Comparison of ENCODE assay signal across 9 mouse cellular contexts in the genomic region with DNA sequence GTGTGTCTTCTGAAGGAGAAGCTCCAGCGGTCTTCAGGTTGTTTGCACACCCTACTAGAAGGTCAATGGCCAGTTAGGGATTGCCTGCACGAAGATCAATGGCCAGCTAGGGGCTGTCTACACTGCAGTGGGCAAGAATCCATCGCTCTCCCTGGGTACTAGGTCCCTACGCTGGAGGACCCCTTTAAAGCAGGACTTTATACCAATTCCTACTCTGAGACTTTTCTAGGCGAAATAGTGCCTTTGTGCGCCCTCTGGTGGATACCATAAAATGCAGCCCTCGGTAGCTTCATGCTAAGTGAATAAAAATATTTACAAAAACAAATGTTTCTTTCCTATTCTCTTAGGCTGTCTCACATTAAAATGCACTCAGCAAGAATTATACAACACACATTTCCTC. TPM values are rescaled to one million over a fixed set of nuclear protein-coding genes. Genes with fewer than 3 reads are reported as not detected.
DNase-seq lines count a peak whose midpoint lies in the region; ATAC-seq and TF ChIP-seq lines count a peak whose summit lies in the region.
"Had no signal": no experiment of that assay in that cellular context is flagged by ENCODE, and none has a peak within 500 bp of the region (broad histone marks: within the 10 kb centered on the region; RNA-seq: fewer than 3 reads in every experiment).

No protein-coding gene starts in this region.

- no peak overlapping the region for H3K4me2 ChIP-seq in hindbrain, embryonic 13.5 days
- no peak overlapping the region for H3K4me2 ChIP-seq in midbrain, postnatal 0 days (ENCODE audit: low read depth, low read length, poor library complexity, severe bottlenecking)

- H3K27me3 ChIP-seq in hindbrain, embryonic 10.5 days (ENCODE audit: insufficient read depth, poor library complexity, severe bottlenecking), result peaks cover 1% of the 10 kb centered on the region; the same call in 1 of the 2 replicates
- 0 out of 2 replicates have a peak, but pooled peaks cover 3% of the 10 kb centered on the region for H3K27me3 ChIP-seq in hindbrain, embryonic 13.5 days
- peaks cover 33% of the 10 kb centered on the region for H3K27me3 ChIP-seq in E14TG2a.4 (ENCODE audit: insufficient read depth, low read length)
- no peaks in the 10 kb centered on the region for H3K27me3 ChIP-seq in midbrain, postnatal 0 days (ENCODE audit: insufficient read depth, low read length)

- intact Hi-C loops in left cerebral cortex, postnatal 25 days (cut with DNase I), result loop anchor here (2.0 kb wide), 1 partner anchor 242 kb away; no protein-coding TSS in a partner anchor

- peak; percentile 87 for TF ChIP-seq CTCF in E14TG2a.4 (conservative IDR thresholded peaks at IDR 0.05; ENCODE audit: low read length)
- peak; percentile 87 for TF ChIP-seq CTCF in midbrain, postnatal 0 days (IDR thresholded peaks at IDR 0.05)

- no peak overlapping the region for H3K27ac ChIP-seq in hindbrain, embryonic 10.5 days
- no peak overlapping the region for H3K27ac ChIP-seq in hindbrain, embryonic 13.5 days
- H3K27ac ChIP-seq in midbrain, postnatal 0 days (ENCODE audit: low read depth, low read length), result no peak overlapping the region

- WGBS in hindbrain, embryonic 10.5 days, result 28% methylated on average over 7 of the region's 7 CpGs
- WGBS in hindbrain, embryonic 13.5 days, result 30% methylated on average over 7 of the region's 7 CpGs
- 22% methylated on average over 7 of the region's 7 CpGs for WGBS in midbrain, postnatal 0 days

- no peak overlapping the region for H3K4me3 ChIP-seq in hindbrain, embryonic 10.5 days
- H3K4me3 ChIP-seq in hindbrain, embryonic 13.5 days, result no peak overlapping the region
- no peak overlapping the region for H3K4me3 ChIP-seq in E14TG2a.4 (replicated peaks; ENCODE audit: low read length)
- H3K4me3 ChIP-seq in midbrain, postnatal 0 days (ENCODE audit: low read depth, low read length), result no peak overlapping the region

- H3K9me3 ChIP-seq in hindbrain, embryonic 10.5 days, result no peaks in the 10 kb centered on the region
- H3K9me3 ChIP-seq in hindbrain, embryonic 13.5 days, result no peaks in the 10 kb centered on the region
- no peaks in the 10 kb centered on the region for H3K9me3 ChIP-seq in E14TG2a.4 (ENCODE audit: low read length)
- no peaks in the 10 kb centered on the region for H3K9me3 ChIP-seq in midbrain, postnatal 0 days (ENCODE audit: low read length)

- DNase-seq in hindbrain, embryonic 10.5 days (ENCODE audit: low spot score), result peak; percentile 55
- DNase-seq in adrenal gland, postnatal 36 days, result peak; percentile 45 to 59
- DNase-seq in left cerebral cortex, postnatal 25 days (ENCODE audit: low spot score in 2 of 2), result peak; percentile 53 to 54
- DNase-seq in midbrain, postnatal 0 days (ENCODE audit: low spot score), result peak; percentile 73

- no peak for ATAC-seq in hindbrain, embryonic 13.5 days (ENCODE audit: low FRiP score)
- ATAC-seq in granulocyte monocyte progenitor cell, adult 5-6 weeks (replicated peaks; ENCODE audit: poor library complexity, severe bottlenecking), result peak; percentile 42; the same call in 1 of the 2 replicates
- peak; percentile 55; the same call in 1 of the 2 replicates for ATAC-seq in midbrain, postnatal 0 days (ENCODE audit: low FRiP score)
- no peak for ATAC-seq in inflammation-experienced regulatory T-cells, adult 6 months

- H3K36me3 ChIP-seq in hindbrain, embryonic 10.5 days, result no peaks in the 10 kb centered on the region
- H3K36me3 ChIP-seq in hindbrain, embryonic 13.5 days, result no peaks in the 10 kb centered on the region
- no peaks in the 10 kb centered on the region for H3K36me3 ChIP-seq in E14TG2a.4 (ENCODE audit: insufficient read depth, low read length)
- no peaks in the 10 kb centered on the region for H3K36me3 ChIP-seq in midbrain, postnatal 0 days (ENCODE audit: insufficient read depth, low read length)

- H3K9ac ChIP-seq in hindbrain, embryonic 13.5 days, result no peak overlapping the region
- no peak overlapping the region for H3K9ac ChIP-seq in midbrain, postnatal 0 days (replicated peaks; ENCODE audit: low read length, poor library complexity, severe bottlenecking)

- H3K4me1 ChIP-seq in hindbrain, embryonic 10.5 days (replicated peaks), result 0 out of 2 replicates have a peak, but pooled peaks cover 4% of the 10 kb centered on the region
- peaks cover 10% of the 10 kb centered on the region for H3K4me1 ChIP-seq in hindbrain, embryonic 13.5 days (replicated peaks)
- H3K4me1 ChIP-seq in E14TG2a.4 (replicated peaks; ENCODE audit: low read depth, low read length), result peaks cover 6% of the 10 kb centered on the region
- no peaks in the 10 kb centered on the region for H3K4me1 ChIP-seq in midbrain, postnatal 0 days (ENCODE audit: insufficient read depth, low read length)

RNA-seq across cellular contexts. Expression of a gene that starts 6.1 kb away (rescaled TPM):
- 1.2 and 6.1 TPM in 2 replicates for polyA plus RNA-seq in hindbrain, embryonic 10.5 days (2016; fragmentation: Nextera tagmentation; extraction: Ambion mirVana)
- 3.7 and 6.3 TPM in 2 replicates for polyA plus RNA-seq in hindbrain, embryonic 13.5 days (2015; fragmentation: Nextera tagmentation; extraction: Ambion mirVana)
- total RNA-seq in adrenal gland, postnatal 36 days (2021), result not detected
- 6.3 and 9.3 TPM in 2 replicates for total RNA-seq in granulocyte monocyte progenitor cell, adult 5-6 weeks (2014; fragmentation: Nextera tagmentation)
- total RNA-seq in granulocyte monocyte progenitor cell, adult 5-6 weeks (2017), result 6.2 and 16.1 TPM in 2 replicates
- total RNA-seq in left cerebral cortex, postnatal 25 days (2021), result not detected
- total RNA-seq in midbrain, postnatal 0 days (2014; rRNA removed), result 6.2 TPM in 1 of 2 replicates, not detected in the other
- 3.9 and 4.4 TPM in 2 replicates for polyA plus RNA-seq in midbrain, postnatal 0 days (2015; fragmentation: Nextera tagmentation; extraction: Ambion mirVana)
- polyA plus RNA-seq in inflammation-experienced regulatory T-cells, adult 6 months (2017; shearing (Covaris generic)), result not detected

RNA-seq across cellular contexts. Expression of a gene that starts 12.6 kb away (rescaled TPM):
- 2.7 and 2.8 TPM in 2 replicates for polyA plus RNA-seq in hindbrain, embryonic 10.5 days (2016; fragmentation: Nextera tagmentation; extraction: Ambion mirVana)
- 1.2 and 1.3 TPM in 2 replicates for polyA plus RNA-seq in hindbrain, embryonic 13.5 days (2015; fragmentation: Nextera tagmentation; extraction: Ambion mirVana)
- 1 to 10 TPM; 1.2 TPM for total RNA-seq in adrenal gland, postnatal 36 days (2021)
- total RNA-seq in granulocyte monocyte progenitor cell, adult 5-6 weeks (2014; fragmentation: Nextera tagmentation), result 8.4 and 10.6 TPM in 2 replicates
- 12.7 and 16.0 TPM in 2 replicates for total RNA-seq in granulocyte monocyte progenitor cell, adult 5-6 weeks (2017)
- total RNA-seq in left cerebral cortex, postnatal 25 days (2021), result under 1 TPM; 0.16 to 0.27 TPM
- total RNA-seq in midbrain, postnatal 0 days (2014; rRNA removed), result 3.0 and 3.6 TPM in 2 replicates
- polyA plus RNA-seq in midbrain, postnatal 0 days (2015; fragmentation: Nextera tagmentation; extraction: Ambion mirVana), result 0.68 and 0.74 TPM in 2 replicates
- polyA plus RNA-seq in inflammation-experienced regulatory T-cells, adult 6 months (2017; shearing (Covaris generic)), result not detected

RNA-seq across cellular contexts. Expression of a gene that starts 19.7 kb away (rescaled TPM):
- 25.9 and 43.8 TPM in 2 replicates for polyA plus RNA-seq in hindbrain, embryonic 10.5 days (2016; fragmentation: Nextera tagmentation; extraction: Ambion mirVana)
- 11.9 and 15.5 TPM in 2 replicates for polyA plus RNA-seq in hindbrain, embryonic 13.5 days (2015; fragmentation: Nextera tagmentation; extraction: Ambion mirVana)
- 10 to 100 TPM; 18.4 to 21.5 TPM for total RNA-seq in adrenal gland, postnatal 36 days (2021)
- 54.7 and 68.9 TPM in 2 replicates for total RNA-seq in granulocyte monocyte progenitor cell, adult 5-6 weeks (2014; fragmentation: Nextera tagmentation)
- total RNA-seq in granulocyte monocyte progenitor cell, adult 5-6 weeks (2017), result 50.1 and 58.6 TPM in 2 replicates
- 10 to 100 TPM; 13.8 to 16.1 TPM for total RNA-seq in left cerebral cortex, postnatal 25 days (2021)
- 6.7 and 19.3 TPM in 2 replicates for total RNA-seq in midbrain, postnatal 0 days (2014; rRNA removed)
- polyA plus RNA-seq in midbrain, postnatal 0 days (2015; fragmentation: Nextera tagmentation; extraction: Ambion mirVana), result 5.9 and 7.2 TPM in 2 replicates
- polyA plus RNA-seq in inflammation-experienced regulatory T-cells, adult 6 months (2017; shearing (Covaris generic)), result 10 to 100 TPM; 18.3 to 28.9 (median 26.6) TPM

RNA-seq across cellular contexts. Expression of a gene that starts 19.9 kb away (rescaled TPM):
- 38.6 and 51.8 TPM in 2 replicates for polyA plus RNA-seq in hindbrain, embryonic 10.5 days (2016; fragmentation: Nextera tagmentation; extraction: Ambion mirVana)
- polyA plus RNA-seq in hindbrain, embryonic 13.5 days (2015; fragmentation: Nextera tagmentation; extraction: Ambion mirVana), result 35.6 and 35.7 TPM in 2 replicates
- 10 to 100 TPM; 12.2 to 16.0 TPM for total RNA-seq in adrenal gland, postnatal 36 days (2021)
- total RNA-seq in granulocyte monocyte progenitor cell, adult 5-6 weeks (2014; fragmentation: Nextera tagmentation), result 36.8 and 49.4 TPM in 2 replicates
- 57.3 and 65.7 TPM in 2 replicates for total RNA-seq in granulocyte monocyte progenitor cell, adult 5-6 weeks (2017)
- total RNA-seq in left cerebral cortex, postnatal 25 days (2021), result 10 to 100 TPM; 14.4 to 15.7 TPM
- 12.1 and 18.5 TPM in 2 replicates for total RNA-seq in midbrain, postnatal 0 days (2014; rRNA removed)
- polyA plus RNA-seq in midbrain, postnatal 0 days (2015; fragmentation: Nextera tagmentation; extraction: Ambion mirVana), result 21.6 and 22.1 TPM in 2 replicates
- 10 to 100 TPM; 20.1 to 41.7 (median 29.0) TPM for polyA plus RNA-seq in inflammation-experienced regulatory T-cells, adult 6 months (2017; shearing (Covaris generic))

RNA-seq across cellular contexts. Expression of a gene that starts 24.2 kb away (rescaled TPM):
- 0.27 and 0.32 TPM in 2 replicates for polyA plus RNA-seq in hindbrain, embryonic 10.5 days (2016; fragmentation: Nextera tagmentation; extraction: Ambion mirVana)
- 0.30 and 0.48 TPM in 2 replicates for polyA plus RNA-seq in hindbrain, embryonic 13.5 days (2015; fragmentation: Nextera tagmentation; extraction: Ambion mirVana)
- under 1 TPM in 1 of 2 experiments, not detected in 1; 0.20 TPM for total RNA-seq in adrenal gland, postnatal 36 days (2021)
- not detected in 2 replicates for total RNA-seq in granulocyte monocyte progenitor cell, adult 5-6 weeks (2014; fragmentation: Nextera tagmentation)
- total RNA-seq in granulocyte monocyte progenitor cell, adult 5-6 weeks (2017), result 0.09 TPM in 1 of 2 replicates, not detected in the other
- total RNA-seq in left cerebral cortex, postnatal 25 days (2021), result not detected
- 0.94 and 1.3 TPM in 2 replicates for total RNA-seq in midbrain, postnatal 0 days (2014; rRNA removed)
- polyA plus RNA-seq in midbrain, postnatal 0 days (2015; fragmentation: Nextera tagmentation; extraction: Ambion mirVana), result 0.49 and 0.55 TPM in 2 replicates
- polyA plus RNA-seq in inflammation-experienced regulatory T-cells, adult 6 months (2017; shearing (Covaris generic)), result under 1 TPM; 0.21 to 0.45 (median 0.28) TPM
- total RNA-seq: left cerebral cortex, adult 8-10 months had no signal

Comparison
In these comparisons a context has a peak if more than half of its experiments do, and no peak if none do; other contexts are left out.
1. ATAC-seq: peak in granulocyte monocyte progenitor cell, adult 5-6 weeks (single experiment) and midbrain, postnatal 0 days (single experiment); none in hindbrain, embryonic 13.5 days (single experiment) and inflammation-experienced regulatory T-cells, adult 6 months (single experiment).
2. Peak in every context shown above with its lines, with median percentiles within 50 percentile points of each other: DNase-seq.